Mouse (Mus musculus) urinary bladder, adult 2 months (tissue): ENCODE measurements at regions not wholly inside any gene's neighbourhood (a gene's known extent, or its start where the extent isn't known, plus 50 kb on each side); places are given as distances from the start of the nearest gene placed in this dataset.
"Not testable (repeated sequence)": the region's sequence is repeated elsewhere in the genome, so short reads cannot be mapped to it uniquely, and the experiment has no call there.

Experiments used
- DNase-seq: peaks from one replicate; pipeline ENCODE4 v3.0.0; 2022; ENCODE audit warnings: low spot score

DNA sequence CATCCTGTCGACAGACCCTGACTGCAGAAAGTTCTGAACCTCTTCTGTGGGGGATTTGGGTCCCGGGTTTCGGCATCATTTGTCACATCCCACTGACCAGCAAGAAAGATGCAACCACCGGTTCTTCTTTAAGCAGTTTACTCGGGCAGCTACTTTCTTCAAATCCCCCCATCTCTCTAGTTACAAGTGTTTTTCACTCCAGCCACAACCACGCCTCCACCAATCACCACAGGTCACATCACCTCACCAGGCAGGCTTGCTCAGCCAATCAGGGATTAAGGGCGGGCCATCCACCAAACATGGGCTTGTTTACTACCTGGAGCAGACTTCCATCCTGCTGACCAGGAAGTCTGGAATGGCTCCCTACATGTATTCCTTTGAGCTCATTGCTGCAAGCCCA, 119.6 kb downstream of the Tnfsf18 start:
- DNase-seq = not testable (repeated sequence)

DNA sequence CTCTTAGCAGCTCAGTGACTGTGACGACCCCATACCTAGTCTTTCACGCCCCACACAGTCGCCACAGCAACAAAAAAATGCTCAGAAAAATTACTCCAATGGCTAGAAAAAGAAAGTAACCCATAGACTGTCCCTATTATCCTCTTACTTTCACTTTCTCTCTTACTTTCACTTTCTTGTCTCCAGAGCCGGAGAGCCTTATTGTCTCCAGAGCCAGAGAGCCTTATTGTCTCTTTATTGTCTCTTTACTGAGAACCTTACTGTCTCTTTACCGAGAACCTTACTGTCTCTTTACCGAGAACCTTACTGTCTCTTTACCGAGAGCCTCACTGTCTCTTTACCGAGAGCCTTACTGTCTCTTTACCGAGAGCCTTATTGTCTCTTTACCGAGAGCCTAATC, 119.2 kb downstream of the Tnfsf18 start:
- not testable (repeated sequence) for DNase-seq

DNA sequence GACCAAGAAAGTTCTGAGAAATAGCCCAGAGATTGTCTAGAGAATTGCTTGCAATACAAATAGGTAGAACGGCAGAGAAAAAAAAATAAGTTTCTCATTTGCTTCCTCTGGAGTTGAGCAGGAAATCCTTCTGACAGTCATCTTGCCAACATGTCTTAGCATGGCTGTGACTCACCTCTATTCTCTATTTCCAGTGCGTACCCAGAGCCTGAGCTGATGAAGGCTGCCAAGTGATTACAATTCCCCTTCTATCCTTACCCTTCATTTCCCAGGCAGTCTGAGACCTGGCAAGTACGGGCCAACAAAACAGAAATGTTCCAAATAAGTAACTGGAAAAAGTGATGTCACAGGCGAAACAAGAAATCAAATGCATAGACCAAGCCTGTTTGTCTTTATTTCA, 113.0 kb downstream of the Tnfsf18 start:
- DNase-seq = no peak

DNA sequence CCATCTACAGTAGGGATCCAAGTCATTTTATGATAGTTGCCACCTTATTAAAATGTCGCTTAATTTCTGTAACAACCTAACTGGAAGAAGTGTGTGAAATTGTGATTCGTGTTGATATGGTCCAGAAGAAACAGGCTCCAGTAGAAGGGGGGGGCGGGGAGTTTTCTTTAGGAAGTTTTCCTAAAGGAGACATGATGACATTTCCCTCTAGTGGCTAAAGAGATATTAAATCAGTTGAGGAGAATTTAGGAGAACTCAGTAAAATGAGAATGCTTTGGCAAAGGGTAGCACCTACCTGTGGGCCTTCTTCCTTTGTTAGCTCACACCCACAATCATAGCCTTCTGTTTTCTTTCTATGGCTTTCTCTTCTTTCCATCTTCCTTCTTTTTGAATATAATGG, 107.7 kb downstream of the Tnfsf18 start:
- DNase-seq = no peak

DNA sequence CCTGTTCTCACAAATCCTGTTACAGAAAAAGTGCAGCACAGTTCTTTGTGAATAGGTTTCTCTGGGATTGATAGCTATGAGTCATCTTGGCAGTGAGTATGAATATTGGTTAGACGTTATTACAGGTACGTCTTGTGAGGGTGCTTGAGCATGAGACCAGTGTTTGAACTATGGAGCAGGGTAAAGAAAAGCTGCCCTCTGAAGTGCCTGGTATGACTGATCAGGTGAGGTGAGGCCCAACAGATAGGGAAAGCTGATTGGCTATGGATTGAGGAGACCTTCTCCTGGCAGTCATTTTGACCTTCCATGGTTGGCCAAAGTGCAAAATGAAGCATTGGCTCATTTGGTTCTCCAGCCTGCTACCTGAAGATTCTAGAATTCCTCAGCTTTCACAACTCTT, 106.7 kb downstream of the Tnfsf18 start:
- DNase-seq = no peak

DNA sequence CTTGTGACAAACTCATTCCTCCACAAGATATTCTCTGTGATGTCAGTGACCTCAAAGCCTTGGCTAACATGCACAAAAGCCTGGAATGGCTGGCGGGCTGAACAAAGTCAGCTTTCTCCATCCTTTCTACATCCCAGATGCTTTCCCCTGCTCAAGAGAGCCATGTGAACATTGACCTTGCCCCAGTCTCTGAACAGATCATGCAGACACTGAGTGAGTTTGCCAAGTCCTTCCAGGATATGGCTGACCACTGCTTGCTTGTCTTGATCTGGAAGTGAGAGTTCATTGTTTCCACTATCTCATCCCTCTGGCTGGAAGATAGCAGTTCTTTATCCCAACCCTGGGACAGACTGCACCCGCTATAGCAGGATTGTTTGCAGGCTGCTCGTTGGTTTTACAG, 103.7 kb downstream of the Tnfsf18 start:
- no peak for DNase-seq

DNA sequence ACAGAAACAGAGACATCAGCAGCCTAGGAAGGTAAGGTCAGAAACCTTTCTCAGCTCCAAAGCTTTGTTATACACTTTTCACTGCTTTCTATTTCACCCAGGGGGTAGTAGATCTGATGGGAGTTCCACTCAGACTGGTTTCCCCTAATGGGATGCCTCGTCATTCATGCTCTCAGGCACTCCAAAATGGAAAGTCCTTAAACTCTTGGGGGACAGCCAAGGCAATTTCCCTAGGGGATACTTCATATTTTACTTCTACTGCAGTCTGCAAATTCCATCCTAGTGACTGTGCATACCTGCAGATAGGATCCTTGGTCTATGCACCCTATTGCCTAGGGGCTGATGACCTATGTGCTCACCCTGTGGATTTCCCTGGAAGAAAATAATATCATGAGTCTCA, 82.1 kb downstream of the Tnfsf18 start:
- DNase-seq = no peak

DNA sequence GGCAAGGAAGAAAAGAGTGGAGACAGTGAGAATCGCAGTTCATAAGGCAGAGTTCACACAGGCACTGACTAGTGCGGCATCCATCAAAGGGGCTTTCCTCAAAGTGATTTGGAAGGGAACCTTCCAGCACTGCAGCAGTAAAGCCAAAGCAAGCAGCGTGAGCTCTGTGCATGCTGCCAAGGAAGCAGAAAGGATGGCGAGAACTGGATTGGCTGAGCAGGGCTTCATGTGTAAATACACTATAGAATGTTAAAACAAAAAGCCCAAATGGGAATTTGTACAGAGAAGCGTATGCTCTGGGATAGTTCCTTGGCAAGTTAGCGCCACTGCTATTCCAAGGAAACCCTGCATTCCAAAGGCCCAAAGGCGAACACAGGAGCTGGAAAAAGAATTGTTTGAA, 81.5 kb downstream of the Tnfsf18 start:
- DNase-seq = no peak

DNA sequence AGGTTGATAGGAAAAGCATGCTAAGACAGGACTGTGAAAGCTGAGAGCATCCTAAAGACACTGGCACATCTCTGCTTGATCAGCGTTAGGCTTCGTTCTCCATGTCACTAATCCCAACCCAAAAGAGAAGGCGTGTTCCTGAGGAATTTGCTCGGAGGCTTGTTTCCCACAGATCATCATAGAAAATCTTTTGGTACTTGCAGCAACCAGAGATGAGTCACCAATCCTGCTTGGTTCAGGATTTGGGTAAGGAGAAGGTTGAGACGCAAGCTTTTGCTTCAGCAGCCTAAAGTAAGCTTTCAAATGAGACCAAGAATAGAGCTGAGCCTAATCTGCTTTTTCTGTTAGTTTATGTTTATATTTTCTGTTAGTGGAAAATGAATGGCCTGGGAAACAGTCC, 80.7 kb downstream of the Tnfsf18 start:
- DNase-seq = no peak

DNA sequence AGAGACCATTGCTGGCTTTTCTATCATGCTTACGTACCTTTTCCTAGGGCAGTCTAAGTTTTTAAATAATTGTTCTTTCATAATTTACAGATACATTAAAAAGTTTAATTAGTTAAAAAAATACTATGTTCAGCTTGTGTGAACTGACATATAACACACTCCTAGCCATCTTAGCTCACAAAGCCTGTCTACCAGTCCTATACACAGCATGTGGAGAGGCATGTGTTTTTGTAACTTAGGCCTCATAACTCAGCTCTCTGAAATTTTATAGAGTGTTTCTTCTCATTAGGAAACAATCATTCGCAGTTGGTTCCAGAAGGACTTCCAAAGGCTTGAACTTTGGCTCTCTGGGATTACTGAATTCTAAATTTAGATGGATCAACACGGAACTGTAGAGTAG, 76.3 kb downstream of the Tnfsf18 start:
- DNase-seq = no peak

DNA sequence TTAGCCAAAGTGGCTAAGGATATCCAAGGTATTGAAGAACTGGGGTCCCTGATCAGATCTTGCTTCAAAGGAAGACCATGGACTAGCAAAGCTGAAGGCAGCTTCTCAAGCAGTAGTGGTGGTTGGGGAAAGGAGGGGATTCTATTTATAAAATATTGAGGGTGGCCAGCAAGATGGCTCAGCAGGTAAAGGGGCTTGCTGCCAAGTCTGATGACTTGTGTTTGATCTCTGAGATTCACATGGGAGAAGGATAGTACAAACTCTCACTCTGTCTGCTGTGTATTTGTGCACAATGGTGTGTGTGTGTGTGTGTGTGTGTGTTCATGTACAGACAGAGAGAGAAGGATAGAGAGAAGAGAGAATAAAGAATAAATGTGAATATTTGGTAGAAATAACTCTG, 73.4 kb downstream of the Tnfsf18 start:
- DNase-seq = no peak

DNA sequence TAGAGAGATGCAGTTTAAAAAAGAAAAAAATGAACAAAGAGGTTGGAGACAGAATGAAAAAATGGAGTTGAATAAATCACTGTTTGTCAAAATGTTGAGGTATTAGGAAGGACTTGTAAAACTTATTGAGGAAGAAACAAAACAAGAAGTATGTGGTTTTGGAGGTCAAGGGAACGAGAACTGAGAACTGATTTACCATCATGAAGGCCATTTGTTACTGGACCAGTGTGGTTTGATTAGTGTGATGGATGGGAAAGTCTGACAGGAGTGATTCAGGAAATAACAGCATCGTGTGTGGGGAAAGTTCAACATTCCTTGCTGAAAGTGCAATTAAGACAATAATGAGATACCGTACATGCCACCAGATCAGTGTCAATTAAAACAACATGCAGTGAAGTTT, 65.9 kb downstream of the Tnfsf18 start:
- DNase-seq = no peak
